Mouse (Mus musculus): ENCODE results near the gene Dusp15. TPM values are rescaled to one million over a fixed set of nuclear protein-coding genes. Genes with fewer than 3 reads are reported as not detected.
A peak's percentile ranks its signal among the peaks of the same experiment; 100 is the strongest.

The Dusp15 gene
- polyA plus RNA-seq, 1 experiment, result 1.0 TPM

- peaks cover 72% of the 10 kb centered on the region for H3K4me1 ChIP-seq
- TF ChIP-seq GATA1 (IDR thresholded peaks at IDR 0.05; ENCODE audit: borderline replicate concordance, low read length), result no peak
- TF ChIP-seq FLI1 (IDR thresholded peaks at IDR 0.05; ENCODE audit: low read length), result no peak
- H3K27me3 ChIP-seq (replicated peaks), result peaks cover 82% of the 10 kb centered on the region
- H3K4me3 ChIP-seq (replicated peaks), result no peak overlapping the region
- peaks cover 19% of the 10 kb centered on the region for H3K9me3 ChIP-seq
- no peaks in the 10 kb centered on the region for H3K36me3 ChIP-seq (replicated peaks; ENCODE audit: low read length)
Measured at GRCm38 (mm10) chr2:152909848-152910247, 41.6 kb downstream of the Dusp15 start.

DNA sequence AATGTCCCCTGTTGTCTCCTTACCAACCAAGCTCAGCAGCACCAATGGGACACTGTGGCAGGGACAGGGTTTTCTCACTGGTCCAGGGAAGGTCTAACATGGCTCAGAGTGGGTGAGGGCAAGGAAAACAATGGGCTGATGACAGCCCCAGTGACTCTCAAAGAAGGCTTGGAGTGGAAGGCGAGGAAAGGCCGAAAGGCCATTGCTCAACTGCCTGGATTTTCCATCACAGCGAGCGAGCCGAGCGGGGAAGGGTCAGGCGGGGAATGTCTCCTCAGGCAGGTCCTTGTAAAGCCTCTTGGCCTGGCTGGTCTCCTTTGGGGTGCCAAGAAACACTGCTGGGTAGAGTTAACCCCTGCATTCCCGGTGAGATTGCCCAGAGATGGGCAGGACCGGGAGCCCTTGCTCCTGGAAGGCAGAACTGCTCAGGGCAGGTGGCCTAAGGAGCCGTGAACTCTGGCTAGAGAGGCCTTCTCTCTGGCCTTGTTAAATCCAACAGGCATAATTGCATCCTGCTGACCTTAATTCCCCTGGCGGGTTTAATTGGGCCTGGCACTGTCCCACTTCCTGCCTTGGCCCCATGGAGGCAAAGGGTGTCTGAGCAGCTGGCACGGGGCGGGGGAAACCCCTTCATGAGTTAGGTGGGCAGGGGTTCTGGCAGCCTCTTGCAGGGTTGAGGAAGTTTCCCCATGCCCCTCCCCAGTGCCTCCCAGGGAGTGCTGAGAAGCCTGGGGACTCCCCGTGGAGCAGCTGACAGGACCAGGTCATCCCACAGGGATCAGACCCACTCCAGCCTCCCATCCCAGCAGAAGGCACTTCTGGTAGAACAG is 44.2 kb downstream of the Dusp15 start:
- Histone ChIP-seq H3K4me3 (replicated peaks) (no peak overlapping the region), H3K9me3 (peaks cover 19% of the 10 kb centered on the region), H3K36me3 (replicated peaks; ENCODE audit: low read length) (no peaks in the 10 kb centered on the region), H3K4me1 (peaks cover 71% of the 10 kb centered on the region), H3K27me3 (replicated peaks) (peaks cover 77% of the 10 kb centered on the region)
- TF ChIP-seq FLI1 (IDR thresholded peaks at IDR 0.05; ENCODE audit: low read length) (no peak), GATA1 (IDR thresholded peaks at IDR 0.05; ENCODE audit: borderline replicate concordance, low read length) (no peak)

DNA sequence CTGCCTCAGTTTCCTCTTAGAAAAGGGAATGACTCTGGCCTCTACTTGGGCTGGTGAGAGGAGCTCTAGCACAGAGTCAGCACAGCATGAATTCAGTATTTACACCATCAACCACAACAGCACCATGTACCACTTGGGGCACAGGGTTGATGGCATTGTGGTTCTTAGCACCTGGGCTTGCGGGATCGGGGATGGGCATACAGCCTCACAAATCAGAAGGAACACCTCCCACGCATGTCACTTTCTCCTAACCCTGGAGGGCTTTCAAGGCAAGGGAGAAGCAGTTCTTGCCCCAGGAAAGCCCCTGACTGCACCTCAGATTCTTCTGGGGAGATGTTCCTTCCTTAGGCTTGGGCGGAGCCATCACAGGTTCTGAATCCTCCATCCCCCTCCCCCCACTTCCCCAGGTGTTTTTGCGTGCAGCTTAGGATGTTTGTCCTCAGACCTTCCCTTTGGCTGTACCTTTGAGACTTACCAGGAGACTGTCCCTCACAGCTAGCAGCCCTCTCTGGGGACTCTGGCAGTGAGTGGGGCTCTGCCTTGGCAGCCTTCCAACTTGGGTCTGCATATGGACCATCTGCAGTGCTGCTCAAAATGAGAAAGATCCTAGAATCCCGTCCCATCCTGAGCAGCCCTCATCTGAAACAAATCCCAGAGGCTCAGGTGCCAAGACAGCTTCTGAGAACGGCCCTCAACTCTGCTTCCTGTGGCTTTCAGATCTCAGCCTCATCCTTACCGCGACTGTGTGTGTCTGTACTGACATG is 45.0 kb downstream of the Dusp15 start:
- no peaks in the 10 kb centered on the region for H3K36me3 ChIP-seq (replicated peaks; ENCODE audit: low read length)
- TF ChIP-seq GATA1 (IDR thresholded peaks at IDR 0.05; ENCODE audit: borderline replicate concordance, low read length), result no peak
- no peak for TF ChIP-seq FLI1 (IDR thresholded peaks at IDR 0.05; ENCODE audit: low read length)
- peaks cover 76% of the 10 kb centered on the region for H3K27me3 ChIP-seq (replicated peaks)
- H3K9me3 ChIP-seq, result peaks cover 19% of the 10 kb centered on the region
- peaks cover 70% of the 10 kb centered on the region for H3K4me1 ChIP-seq
- H3K4me3 ChIP-seq (replicated peaks), result no peak overlapping the region

- H3K4me1 ChIP-seq, result peaks cover 70% of the 10 kb centered on the region
- TF ChIP-seq GATA1 (IDR thresholded peaks at IDR 0.05; ENCODE audit: borderline replicate concordance, low read length), result no peak
- H3K9me3 ChIP-seq, result peaks cover 19% of the 10 kb centered on the region
- peaks cover 69% of the 10 kb centered on the region for H3K27me3 ChIP-seq (replicated peaks)
- no peaks in the 10 kb centered on the region for H3K36me3 ChIP-seq (replicated peaks; ENCODE audit: low read length)
- peak overlapping the region; percentile 79 for H3K4me3 ChIP-seq (replicated peaks)
Measured at GRCm38 (mm10) chr2:152905036-152905829, 46.3 kb downstream of the Dusp15 start.

DNA sequence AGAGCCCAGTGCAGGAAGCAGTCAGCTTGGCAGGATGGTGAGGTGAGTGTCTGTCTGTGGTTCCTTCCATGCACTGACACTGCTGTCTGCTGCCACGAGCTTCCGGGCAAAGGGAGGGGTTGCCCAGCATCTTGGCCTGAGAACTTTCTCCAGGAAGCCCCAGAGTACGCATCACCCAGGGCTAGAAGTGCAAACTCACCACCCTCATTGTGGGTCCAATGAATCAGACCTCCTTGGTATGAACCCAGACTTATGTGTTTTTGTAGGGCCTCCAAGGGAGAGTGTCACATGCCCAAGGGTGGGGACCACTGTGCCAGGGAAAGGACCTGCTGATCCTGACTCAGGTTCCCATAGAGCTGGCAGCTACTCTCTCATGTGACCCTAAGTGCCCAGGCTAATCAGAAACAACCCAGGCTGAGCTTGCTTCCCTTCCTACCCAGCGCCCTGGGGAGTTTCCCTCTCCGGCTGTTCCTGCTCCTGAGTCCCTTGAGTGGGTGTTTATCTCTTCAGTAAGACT is 47.3 kb downstream of the Dusp15 start:
- Histone ChIP-seq H3K36me3 (replicated peaks; ENCODE audit: low read length) (peaks cover 5% of the 10 kb centered on the region), H3K4me1 (peaks cover 70% of the 10 kb centered on the region), H3K9me3 (peaks cover 13% of the 10 kb centered on the region), H3K27me3 (replicated peaks) (peaks cover 61% of the 10 kb centered on the region), H3K4me3 (replicated peaks) (peak overlapping the region; percentile 80)
- TF ChIP-seq GATA1 (IDR thresholded peaks at IDR 0.05; ENCODE audit: borderline replicate concordance, low read length) (no peak), FLI1 (IDR thresholded peaks at IDR 0.05; ENCODE audit: low read length) (no peak)

GRCm38 (mm10) chr2:152903586-152903985 is 47.9 kb downstream of the Dusp15 start:
- Histone ChIP-seq H3K4me3 (replicated peaks) (peak overlapping the region; percentile 62), H3K4me1 (peaks cover 69% of the 10 kb centered on the region), H3K27me3 (replicated peaks) (peaks cover 56% of the 10 kb centered on the region), H3K36me3 (replicated peaks; ENCODE audit: low read length) (peaks cover 9% of the 10 kb centered on the region), H3K9me3 (peaks cover 8% of the 10 kb centered on the region)
- TF ChIP-seq FLI1 (IDR thresholded peaks at IDR 0.05; ENCODE audit: low read length), result no peak
- TF ChIP-seq GATA1 (IDR thresholded peaks at IDR 0.05; ENCODE audit: borderline replicate concordance, low read length), result no peak

- Histone ChIP-seq H3K4me3 (replicated peaks) (no peak overlapping the region), H3K27me3 (replicated peaks) (peaks cover 46% of the 10 kb centered on the region), H3K9me3 (no peaks in the 10 kb centered on the region), H3K4me1 (peaks cover 61% of the 10 kb centered on the region), H3K36me3 (replicated peaks; ENCODE audit: low read length) (peaks cover 10% of the 10 kb centered on the region)
- no peak for TF ChIP-seq FLI1 (IDR thresholded peaks at IDR 0.05; ENCODE audit: low read length)
- no peak for TF ChIP-seq GATA1 (IDR thresholded peaks at IDR 0.05; ENCODE audit: borderline replicate concordance, low read length)
Measured at GRCm38 (mm10) chr2:152902658-152903057, 48.8 kb downstream of the Dusp15 start.

DNA sequence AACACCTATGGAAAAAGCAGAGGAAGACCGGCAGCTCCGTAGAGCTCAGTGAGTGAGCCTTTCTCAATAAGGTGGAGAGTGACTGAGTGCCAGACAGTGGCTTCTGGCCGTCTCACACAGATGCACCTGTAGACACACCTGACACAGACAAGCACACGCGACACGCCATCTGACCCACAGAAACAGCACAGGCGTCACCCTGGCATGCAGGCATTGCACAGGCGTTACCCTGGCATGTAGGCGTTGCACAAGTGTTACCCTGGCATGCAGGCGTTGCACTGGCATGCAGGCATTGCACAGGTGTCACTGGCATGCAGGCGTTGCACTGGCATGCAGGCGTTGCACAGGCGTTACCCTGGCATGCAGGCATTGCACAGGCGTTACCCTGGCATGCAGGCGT is 50.2 kb downstream of the Dusp15 start:
- peaks cover 47% of the 10 kb centered on the region for H3K4me1 ChIP-seq
- H3K9me3 ChIP-seq, result no peaks in the 10 kb centered on the region
- H3K27me3 ChIP-seq (replicated peaks), result peaks cover 33% of the 10 kb centered on the region
- peak overlapping the region; percentile 46 for H3K4me3 ChIP-seq (replicated peaks)
- H3K36me3 ChIP-seq (replicated peaks; ENCODE audit: low read length), result peaks cover 20% of the 10 kb centered on the region
- TF ChIP-seq FLI1 (IDR thresholded peaks at IDR 0.05; ENCODE audit: low read length) (no peak), GATA1 (IDR thresholded peaks at IDR 0.05; ENCODE audit: borderline replicate concordance, low read length) (no peak)

GRCm38 (mm10) chr2:152899011-152899410 is 52.5 kb downstream of the Dusp15 start:
- Histone ChIP-seq H3K4me1 (peaks cover 24% of the 10 kb centered on the region), H3K27me3 (replicated peaks) (peaks cover 27% of the 10 kb centered on the region), H3K36me3 (replicated peaks; ENCODE audit: low read length) (peaks cover 43% of the 10 kb centered on the region), H3K4me3 (replicated peaks) (no peak overlapping the region), H3K9me3 (no peaks in the 10 kb centered on the region)
- no peak for TF ChIP-seq FLI1 (IDR thresholded peaks at IDR 0.05; ENCODE audit: low read length)
- TF ChIP-seq GATA1 (IDR thresholded peaks at IDR 0.05; ENCODE audit: borderline replicate concordance, low read length), result no peak
